Mouse (Mus musculus) olfactory bulb, adult 2 months (tissue): ENCODE measurements around the gene Secisbp2.
"Not testable (repeated sequence)": the region's sequence is repeated elsewhere in the genome, so short reads cannot be mapped to it uniquely, and the experiment has no call there.

ENCODE experiments used
- CTCF ChIP-seq: fragments of 200-500 bp; IDR thresholded peaks from 2 replicates; pipeline ENCODE4 v1.5.1; 2012; ENCODE audit warnings: low read depth, mild to moderate bottlenecking, low read length, moderate library complexity; ENCODE audit not compliant: insufficient read depth
- POLR2A ChIP-seq: fragments of 200-500 bp; IDR thresholded peaks from 2 replicates; pipeline ENCODE4 v1.6.1; 2012; ENCODE audit warnings: mild to moderate bottlenecking, low read depth, low read length, moderate library complexity; ENCODE audit not compliant: insufficient read depth

DNA sequence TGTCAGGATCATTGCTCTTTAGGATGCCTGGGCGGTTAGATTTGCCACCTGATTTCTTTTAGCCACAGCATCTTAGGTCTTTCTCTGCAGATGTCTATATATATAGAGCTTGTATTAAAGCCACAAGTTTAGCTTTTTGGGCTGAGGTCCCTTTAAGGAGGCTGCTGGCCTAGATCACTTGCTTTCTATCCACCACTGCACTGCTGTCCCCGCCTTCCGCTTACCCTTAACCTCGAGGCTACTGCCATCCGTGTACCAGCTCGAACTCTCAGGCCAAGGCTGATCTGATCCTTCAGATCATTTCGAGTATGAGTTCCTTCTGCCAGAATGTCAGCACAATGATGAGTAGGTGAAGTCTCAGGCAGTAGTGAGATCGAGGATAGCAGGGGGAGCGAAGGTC lies 16.1 kb upstream of the Secisbp2 start:
- TF ChIP-seq CTCF, POLR2A: not testable (repeated sequence)
